Mouse (Mus musculus): ENCODE measurements around the gene Mpdz.

- TF ChIP-seq CTCF (conservative IDR thresholded peaks at IDR 0.05; ENCODE audit: low read length): no peak
- TF ChIP-seq POU5F1 (IDR thresholded peaks at IDR 0.05; ENCODE audit: borderline replicate concordance, low read length): no peak
Measured at GRCm38 (mm10) chr4:81283611-81284010, 159.0 kb downstream of the Mpdz start.
